Mouse (Mus musculus): ENCODE measurements around the gene Rer1.

Rer1 gene

DNA sequence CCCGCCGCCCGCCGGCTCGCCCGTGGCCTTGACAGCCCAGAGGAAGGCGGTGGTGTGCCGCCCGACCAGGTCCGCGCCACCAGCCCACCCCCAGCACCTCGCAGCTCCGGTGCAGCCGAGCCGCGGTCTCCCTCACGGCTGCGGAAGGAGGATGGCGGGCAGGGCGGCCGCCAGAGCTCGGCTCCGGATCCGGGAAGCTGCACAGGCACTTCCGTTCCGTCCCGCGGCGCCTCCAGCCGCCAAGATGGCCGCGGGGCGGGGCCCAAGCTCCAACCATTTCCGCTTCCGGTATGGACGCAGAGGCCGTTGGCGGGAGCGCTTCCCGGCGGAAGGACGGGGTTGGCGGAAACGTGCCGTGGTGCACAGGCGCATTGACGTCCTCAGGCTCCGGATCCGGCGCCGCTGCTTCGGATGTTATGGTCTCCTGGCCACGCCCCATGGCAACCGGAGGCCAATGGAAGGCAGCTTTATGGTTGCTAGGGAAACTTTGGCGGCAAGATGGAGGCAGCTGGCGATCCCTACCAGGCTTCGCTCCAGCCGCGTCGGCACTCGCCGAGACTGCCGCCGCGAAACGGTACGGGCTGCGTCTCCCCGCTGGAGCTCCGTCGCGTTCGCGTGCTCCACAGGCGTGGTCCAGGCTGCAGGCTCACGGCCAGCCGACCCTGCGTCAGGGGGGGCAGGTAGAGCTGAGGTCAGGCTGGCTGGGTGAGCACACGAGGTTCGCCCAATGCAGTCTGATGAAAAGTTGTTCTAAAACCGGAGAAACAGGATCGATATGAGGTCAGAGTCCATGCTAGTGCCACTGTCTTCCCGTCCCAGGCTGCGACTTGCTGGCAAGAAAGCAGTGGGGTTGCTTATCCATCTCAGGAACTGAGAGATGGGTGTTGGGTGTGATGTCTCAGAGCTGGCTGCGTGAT, at the start of gene Rer1, which contains the start of gene Morn1:
TSS of gene Rer1 (minus strand) at position 275 of the 917 bp plus-strand sequence.
TSS of gene Morn1 (plus strand) at position 470 of the 917 bp plus-strand sequence.
- peak; percentile 100 for DNase-seq

DNA sequence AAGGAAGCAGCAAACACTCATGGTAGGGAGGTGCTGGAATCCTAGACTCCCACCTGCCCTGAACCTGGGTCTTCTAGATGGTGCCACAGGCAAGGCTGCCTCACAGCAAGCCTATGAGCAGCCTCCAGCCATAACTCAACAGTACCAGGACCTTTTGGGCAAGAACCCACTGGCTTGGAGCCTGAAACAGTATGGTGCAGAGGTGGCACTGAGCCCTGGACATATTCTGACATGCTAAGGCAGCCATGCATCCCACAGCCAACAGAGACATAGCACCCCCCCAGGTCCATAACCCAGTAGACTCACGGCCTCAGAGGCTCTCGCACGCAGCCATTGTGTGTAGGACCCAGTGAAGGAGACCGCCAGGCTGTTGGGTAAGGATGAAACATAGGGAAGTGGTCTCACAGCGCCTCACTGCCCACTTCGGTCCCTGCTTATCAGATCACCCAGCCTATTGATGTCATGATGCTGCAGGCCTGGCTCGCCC, 48.5 kb upstream of the Rer1 start:
- DNase-seq: no peak

DNA sequence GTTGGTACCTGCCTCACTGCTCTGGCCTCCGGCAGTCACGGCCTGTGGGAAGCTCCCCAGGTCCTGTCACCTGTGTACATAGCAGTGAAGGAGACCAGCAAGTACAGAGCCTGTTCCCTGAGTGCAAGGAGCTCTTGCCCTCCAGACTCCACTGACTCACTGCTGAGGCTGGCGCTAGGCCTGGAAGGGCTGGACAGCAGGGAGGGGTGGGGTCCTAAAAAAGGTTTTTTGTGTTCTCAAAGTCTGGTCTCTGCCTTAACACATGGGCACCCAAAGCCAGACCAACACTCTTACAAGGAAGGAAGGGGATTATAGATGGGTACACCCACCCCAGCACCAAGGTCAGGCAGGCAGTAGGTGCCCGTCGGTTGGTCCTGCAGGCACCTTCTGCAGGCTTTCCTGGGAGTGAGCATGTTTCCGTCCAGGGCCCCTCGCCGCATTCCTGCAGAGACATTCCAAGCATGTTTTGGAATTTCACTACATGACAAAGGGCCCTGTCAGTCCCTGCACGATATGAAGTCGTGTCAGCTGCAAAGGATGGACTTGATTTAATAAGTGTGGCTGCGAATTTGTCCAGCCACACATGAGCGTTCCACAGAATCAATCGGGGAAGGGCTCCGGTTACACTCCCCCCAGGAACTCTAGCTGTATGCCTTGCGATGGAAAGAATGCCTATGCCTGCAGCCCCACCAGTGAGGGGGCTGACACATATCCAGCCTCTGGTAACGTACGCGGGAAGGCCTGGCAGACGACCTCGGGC, 47.7 kb upstream of the Rer1 start:
- DNase-seq: no peak

DNA sequence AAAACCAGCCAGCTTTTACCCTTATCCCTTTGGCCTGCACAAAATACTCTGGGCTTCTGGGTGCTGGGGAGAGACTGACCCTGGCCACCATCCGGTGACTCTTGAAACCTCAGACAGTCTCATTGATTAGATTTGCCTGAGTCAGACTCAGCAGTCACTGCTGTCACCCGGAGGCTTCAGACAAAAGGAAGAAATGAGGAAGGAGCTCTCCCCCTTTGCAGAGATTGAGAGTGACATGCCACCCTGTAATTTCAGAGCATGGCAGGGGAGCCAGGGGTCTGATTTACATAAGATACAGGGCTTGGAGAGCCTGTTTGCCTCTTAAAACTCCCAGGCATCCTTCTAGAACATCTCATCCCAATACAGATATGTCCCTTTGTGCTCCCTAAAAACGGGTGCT, 47.0 kb upstream of the Rer1 start:
- no peak for DNase-seq

DNA sequence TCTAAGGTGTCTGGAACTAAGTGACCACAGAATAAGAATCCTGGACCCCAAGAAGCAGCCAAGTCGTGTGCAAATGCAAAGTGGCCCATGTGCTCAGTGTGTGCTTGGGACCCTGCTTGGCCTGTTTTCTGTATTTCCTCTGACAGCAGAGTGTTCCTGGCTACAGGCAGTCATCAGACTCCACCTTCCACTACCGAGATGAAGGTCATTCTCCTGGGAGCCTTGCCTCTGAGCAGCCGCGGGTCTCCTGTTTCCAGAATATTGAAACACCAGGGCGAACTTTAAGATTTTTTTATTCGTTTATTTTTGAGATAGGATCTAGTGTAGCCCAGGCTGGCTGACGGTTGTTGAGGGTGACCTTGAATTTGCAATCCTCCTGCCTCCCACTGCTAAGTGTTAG, 44.4 kb upstream of the Rer1 start:
- no peak for DNase-seq

DNA sequence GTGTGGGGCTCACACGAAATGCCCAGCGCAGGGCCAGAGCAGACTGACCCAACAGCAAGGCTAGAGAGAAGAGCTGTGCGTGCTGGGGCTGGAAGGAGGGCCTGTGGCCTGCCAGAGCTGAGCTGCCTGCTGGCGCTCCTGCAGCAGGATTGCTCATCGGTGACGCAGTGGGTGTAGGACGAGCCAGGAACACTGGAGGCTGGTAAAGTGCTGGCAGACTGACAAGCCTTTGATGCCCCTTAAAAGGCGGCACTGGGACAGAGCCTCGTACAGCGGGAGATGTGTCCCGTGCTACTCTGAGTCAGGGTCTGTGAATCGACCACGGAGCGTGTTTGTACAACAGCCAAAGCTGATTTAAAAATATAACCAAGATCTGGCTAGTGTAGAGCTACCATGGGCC, 43.8 kb upstream of the Rer1 start:
- no peak for DNase-seq

DNA sequence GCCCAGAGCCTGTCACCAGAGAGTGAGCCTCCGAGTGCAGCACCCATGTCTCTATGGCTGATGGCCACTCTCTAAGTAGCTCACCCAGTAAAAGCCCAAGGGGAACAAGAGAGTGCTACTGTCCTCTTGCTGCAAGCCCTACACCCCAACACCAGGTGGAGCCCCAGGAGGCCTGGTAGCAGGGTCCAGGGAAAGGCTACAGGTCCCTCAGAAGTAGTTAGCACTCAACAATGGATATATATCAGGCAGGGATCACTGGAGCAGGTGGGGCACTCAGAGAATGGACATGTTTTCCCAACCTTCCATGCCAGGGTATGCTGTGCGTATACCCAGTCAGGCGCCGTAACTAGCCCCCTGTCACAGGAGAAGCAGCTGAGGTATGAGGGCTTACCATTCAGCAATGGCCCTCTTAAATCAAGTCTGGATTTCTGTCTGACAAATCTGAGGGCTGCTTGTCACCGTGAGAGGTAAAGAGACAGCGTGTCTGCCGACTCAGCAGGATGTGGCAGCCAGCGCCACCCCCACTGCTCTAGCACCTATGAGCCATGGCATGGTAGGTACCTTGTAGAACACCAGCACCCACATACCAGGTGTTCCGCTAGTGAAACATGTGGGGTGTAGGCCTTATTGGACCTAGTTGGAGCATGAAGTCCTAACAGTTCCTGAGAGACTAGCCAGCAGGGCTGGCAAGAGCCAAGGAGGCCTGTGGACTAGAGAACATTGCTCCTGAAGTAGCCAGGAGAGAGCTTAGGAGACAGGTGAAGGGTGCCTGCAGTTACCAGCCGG, 43.1 kb upstream of the Rer1 start:
- DNase-seq: peak; percentile 73

DNA sequence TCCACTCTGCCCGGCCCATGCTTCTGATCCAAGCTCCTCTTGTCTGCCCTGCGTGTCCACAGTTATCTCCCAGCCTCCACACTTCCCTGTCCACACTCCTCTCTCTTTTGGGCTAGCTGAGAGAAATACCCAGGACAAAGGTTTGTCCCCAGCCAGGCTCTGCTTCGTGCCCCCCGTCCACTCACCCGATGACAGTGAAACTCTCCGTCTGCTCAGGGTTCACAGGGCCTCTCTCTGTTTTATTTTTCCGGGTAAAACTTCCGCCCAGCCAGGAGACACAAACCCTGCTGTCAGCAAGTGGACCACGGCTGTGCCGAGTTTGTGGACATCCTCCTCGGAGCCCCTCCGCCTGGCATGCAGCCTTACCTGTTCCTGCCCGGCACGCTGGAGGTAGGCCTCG, 42.2 kb upstream of the Rer1 start:
- DNase-seq: no peak

DNA sequence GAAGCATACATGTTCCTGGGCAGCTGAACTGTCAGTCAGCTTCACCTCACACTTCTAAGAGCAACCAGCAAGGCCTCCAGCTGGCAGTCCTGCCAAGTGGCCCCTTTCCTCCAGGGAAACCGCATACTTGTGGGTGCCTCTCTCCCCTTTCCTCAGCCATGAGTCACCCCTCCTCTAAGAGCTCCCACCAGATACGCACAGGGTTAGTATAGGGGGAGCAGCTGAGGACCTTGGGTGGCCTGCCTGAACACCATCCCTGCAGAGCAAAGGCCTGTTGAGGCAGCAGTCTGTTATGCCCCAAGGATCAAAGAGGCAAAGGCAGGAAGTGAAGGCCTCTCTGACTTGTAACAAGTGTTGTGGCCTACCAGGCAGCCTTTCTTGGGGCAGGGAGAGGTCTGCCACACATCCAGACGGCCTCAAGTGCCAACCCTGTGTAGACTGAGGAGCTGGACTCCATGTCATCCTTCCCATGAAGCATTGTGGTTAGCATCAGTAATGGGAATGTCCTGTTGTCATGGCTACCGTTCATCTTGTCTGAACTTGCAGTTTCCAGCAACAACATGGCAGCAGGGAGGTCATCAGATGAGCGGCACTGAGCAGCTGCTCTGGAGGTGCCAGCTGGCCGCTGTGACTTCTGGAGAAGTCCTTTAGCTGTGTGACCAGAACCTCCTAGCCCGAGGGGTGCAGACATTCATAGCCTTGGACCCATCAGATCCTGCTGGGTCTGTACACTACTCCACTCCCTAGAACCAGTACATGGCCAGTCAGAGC, 40.6 kb upstream of the Rer1 start:
- DNase-seq: no peak

DNA sequence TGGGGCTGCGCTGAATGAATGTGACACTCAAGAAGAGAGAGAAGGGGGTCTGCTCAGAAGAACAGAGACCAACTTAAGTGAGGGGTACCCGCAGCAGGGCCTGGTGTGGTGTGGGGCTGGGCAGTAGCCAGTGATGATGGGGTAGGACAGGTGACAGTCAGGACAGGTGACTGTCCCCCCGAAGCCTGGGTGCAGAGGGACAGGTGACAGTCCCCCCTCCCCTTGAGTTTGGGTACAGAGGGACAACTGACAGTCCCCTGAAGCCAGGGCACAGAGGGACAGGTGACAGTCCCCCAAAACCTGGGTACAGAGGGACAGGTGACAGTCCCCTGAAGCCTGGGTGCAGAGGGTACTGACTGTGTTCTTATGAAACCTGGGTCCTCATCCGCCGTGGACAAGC, 40.0 kb upstream of the Rer1 start:
- DNase-seq: no peak

DNA sequence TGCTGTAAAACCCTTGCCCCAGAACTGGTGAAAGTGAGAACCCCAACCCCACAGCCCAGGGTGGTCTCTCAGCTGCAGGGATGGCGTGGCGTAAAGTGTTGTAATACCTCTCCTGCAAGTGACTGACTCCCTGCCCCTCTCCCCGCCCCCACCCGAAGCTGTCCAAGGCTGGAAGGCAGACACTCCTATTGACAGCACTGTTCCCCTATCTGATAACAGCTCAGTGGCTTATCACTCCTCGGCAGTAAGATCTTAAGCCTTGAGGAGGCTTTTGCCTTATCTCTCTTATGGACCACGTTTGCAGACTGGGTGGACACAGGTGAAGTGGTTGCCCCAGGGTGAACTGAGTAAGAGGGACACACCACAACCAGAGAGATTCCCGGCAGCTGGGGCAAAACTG, 39.1 kb upstream of the Rer1 start:
- DNase-seq: no peak

DNA sequence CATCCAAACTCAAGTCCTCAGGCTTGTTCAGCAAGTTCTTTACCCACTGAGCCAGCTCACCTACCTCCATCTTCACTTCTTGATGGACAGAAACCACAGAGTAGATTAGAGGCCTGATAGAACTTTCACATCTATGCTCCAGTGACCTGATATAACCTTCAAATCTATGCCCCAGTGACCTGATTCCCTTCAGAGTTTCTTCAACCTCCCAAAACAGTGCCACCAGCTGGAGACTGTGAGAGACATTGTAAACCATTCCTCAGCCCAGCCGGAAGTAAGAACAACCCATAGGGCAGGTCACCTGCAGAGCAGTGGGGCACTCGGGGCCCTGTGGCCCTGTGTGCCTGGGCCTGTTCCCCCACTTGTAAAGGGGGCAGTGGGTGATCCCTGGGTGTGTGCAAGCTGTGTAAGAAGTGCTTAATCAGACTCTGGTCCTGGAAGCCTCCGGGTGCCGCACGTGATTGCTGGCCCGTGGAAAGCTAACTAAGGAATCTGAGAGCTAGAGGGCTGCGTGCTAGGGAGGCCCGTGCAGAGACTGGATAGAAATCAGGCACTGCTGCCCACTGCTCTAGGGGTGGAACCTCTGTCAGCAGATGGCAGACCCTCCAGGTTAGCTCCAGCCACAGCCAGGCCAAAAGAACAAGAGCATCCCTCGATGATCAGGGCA, 37.8 kb upstream of the Rer1 start:
- DNase-seq: no peak

DNA sequence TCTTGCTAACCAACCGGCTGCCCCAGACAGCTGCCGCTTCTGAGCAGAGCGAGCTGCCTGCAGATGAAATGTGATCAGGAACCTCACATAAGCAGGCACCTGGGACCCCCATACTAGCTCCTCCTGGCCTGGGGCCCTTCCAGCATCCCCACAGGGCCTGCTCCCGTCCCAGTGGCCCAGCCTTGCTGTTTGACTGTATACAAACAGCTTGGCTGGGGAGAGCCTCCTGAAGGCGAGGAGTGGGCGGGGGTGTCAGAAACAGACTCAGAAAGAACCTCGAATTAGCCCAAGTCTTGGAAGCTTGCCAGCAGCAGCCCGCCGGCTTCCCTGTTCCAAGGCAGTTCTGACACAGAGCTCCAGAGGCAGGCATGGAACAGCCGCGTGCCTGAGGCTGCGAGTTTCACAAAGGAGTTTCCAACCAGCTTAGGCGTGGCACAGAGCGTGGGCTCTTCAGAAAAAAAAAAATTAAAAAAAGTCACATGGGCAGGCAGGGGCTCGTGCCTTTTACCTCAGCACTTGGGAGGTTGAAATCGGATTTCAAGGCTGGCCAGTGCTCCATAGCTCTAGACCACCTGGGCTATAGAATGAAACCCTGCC, 36.4 kb upstream of the Rer1 start:
- no peak for DNase-seq

DNA sequence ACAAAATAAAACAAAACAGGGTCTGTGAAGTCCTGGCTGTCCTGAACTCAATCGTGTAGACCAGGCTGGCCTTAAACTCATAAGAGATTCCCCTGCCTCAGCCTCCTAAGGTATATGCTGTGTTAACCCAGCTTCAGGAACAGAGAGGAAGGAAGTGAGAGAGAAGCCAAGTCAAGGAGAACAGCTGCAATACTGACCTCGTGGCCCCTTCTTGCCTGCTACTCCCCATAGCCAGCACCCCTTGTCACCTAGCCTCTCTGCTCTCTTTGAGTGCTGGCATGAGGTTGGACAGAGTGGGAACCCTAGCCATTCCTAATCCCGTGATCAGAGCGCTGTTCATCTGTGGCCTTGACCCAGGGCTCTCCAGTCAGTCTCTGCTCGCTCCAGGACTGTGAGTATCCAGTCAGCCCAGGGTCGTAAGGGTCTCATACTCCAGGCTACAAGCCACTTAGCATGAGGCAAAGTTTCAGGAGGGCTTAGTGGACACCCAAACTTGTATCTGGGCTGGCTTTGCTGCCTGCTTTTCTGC, 35.8 kb upstream of the Rer1 start:
- no peak for DNase-seq

DNA sequence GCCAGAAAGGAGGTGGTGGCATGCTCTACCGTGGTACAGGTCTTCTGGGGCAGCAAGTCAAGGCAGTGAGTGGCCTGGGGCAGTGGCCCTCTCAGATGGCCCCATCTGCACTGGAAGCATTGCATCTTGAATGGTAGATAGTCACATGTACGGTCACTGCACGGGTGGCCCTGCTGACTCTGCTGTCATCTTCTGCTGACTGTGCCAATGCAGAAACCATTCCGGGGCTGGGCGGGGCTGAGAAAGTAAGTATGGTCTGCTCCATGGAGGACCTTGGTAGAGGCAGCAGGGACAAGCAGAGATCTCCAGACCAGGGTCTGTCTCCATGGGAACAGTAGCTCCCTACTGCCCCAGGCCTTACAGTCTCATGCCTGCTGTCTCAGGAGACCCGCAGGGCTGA, 35.0 kb upstream of the Rer1 start:
- no peak for DNase-seq

DNA sequence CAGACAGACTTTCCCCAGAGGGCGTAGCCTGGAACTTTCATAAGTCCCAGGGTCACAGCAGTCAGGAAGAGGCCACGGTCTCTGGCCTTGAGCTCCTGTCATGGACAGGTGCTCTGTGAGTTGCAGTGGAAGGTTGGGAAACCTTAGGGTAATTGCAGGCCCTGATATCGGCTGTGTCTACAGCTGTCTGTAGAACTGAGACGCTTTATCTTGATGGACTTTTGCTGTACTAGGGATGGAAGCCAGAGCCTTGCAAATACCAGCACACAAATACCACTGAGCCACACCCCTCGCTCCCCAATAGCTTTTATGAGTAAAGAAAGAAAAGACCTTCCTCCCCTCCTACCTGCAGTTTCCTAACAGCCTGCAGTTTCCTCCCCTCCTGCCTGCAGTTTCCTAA, 34.4 kb upstream of the Rer1 start:
- no peak for DNase-seq

DNA sequence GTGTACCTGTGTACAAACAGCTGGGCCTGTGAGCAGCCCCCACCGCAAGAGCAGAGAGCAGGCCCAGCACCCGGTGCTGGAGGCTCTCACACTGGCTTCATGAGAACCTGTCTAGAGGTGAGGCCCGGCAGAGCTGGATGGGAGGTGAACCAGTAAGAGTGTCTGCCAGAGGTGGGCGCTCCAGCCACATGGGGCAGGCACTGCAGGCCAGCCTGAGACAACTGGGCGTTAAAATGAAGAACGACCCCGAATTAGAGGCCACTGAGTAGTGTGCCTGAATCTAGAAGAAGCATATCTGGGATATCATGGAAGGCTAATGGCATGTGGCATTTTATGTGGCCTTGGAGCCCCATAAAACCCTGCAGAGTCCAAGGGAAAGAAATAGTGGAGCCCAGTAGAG, 33.9 kb upstream of the Rer1 start:
- DNase-seq: no peak

DNA sequence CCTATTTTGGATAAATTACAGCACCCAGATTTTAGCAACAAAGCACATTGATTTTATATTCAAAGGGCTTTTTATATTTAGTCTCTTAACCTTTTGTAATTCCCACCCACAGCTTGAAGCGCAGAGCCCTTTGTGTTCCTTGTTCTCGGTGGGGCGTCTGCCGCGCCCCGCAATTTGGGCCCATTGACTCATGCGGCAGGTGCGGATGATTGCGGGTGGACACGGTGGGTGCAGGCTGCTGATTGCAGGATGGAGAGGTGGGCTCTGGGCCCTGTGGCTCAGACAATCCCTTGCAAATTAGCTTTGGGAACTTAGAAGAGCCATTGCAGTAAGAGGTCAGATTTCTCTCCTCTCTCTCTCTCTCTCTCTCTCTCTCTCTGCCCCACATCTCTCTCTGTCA, 32.1 kb upstream of the Rer1 start:
- no peak for DNase-seq

DNA sequence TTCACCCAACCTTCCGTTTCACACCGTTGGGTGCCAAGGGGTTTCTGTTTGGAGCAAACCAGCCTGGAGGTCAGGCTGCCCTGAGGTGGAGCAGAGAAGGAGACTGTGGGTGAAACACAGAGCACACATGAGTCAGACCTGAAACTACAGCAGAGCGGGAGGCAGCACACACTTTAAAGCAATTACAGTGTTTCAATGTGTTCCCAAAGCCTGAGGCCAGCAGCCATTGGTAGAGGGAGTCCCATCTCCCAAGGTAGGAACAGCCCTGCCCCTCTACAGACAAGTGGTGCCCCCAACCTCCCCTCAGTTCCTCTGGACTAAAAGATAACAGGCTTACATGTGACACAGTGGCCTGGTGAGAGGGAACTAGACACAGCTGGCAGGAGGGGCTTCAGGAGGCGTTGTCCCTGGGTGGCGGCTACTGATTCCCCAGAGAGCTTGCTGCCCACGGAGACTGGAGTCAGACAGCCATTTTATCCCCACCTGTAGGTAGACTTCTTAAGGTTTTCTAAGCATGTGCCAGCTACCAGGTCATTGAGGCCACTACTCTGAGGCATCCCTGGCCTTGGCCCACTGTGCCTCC, 31.3 kb upstream of the Rer1 start:
- DNase-seq: no peak

DNA sequence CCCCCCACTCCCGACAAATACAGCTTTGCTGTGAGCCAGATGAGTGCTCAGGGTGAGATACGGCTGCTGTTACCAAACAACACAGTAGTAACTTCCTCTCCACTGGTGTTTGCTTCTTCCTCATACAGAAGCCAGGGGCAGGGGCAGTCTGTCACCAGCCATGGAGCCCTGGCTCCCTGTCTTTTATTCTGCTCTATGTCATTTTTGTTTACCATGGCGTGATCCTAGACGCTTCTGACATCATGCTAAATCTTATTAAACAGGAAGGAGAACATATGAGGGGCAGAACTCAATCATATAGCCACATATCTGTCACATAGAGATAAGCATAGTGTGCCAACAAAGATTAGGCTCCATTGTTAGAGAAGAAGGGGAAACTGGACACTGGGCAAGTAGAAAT, 30.4 kb upstream of the Rer1 start:
- DNase-seq: no peak
